Comparison of ENCODE assay signal across 9 mouse cellular contexts in the genomic region with DNA sequence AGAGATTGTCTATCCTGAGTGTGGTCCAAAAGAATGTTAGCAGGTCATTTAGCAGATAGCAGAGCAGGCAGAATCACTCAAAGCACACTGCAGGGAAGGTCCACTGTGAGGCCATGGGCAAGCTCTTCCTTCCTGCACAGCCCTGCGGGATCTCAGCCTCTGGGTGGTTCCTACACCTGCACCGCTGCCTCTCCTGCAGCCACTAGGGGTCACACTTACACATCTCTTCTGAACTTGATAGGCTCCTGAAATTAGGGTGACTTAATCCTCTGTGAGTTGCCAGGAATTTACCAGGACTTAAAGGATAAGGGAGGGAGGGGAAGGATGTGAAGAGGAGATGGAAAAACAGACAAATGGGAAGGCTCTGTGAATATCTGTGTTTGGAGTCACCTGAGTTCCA.
DNase-seq lines count a peak whose midpoint lies in the region; ATAC-seq and TF ChIP-seq lines count a peak whose summit lies in the region.
"Had no signal": no experiment of that assay in that cellular context is flagged by ENCODE, and none has a peak within 500 bp of the region (broad histone marks: within the 10 kb centered on the region; RNA-seq: fewer than 3 reads in every experiment).

No protein-coding gene starts in this region.

- no peak overlapping the region for H3K27ac ChIP-seq in gastrocnemius, adult 2 months
- no peak overlapping the region for H3K27ac ChIP-seq in midbrain, embryonic 12.5 days (replicated peaks)
- H3K27ac ChIP-seq: liver, embryonic 15.5 days had no signal

- peaks cover 33% of the 10 kb centered on the region for H3K4me1 ChIP-seq in midbrain, embryonic 12.5 days
- H3K4me1 ChIP-seq: liver, embryonic 15.5 days had no signal

- H3K9me3 ChIP-seq in midbrain, embryonic 12.5 days = no peaks in the 10 kb centered on the region
- H3K9me3 ChIP-seq: liver, embryonic 15.5 days had no signal

- ATAC-seq in frontal cortex, adult (ENCODE audit: low TSS enrichment) = peak; percentile 92
- peak; percentile 74 for ATAC-seq in midbrain, embryonic 12.5 days (ENCODE audit: low FRiP score, low read depth)

- H3K4me3 ChIP-seq in gastrocnemius, adult 2 months = no peak overlapping the region
- H3K4me3 ChIP-seq in midbrain, embryonic 12.5 days = no peak overlapping the region
- H3K4me3 ChIP-seq: liver, embryonic 15.5 days had no signal

- peak; percentile 31 for DNase-seq in gastrocnemius, adult 2 months
- no peak for DNase-seq in gastrocnemius, adult 8-10 months (ENCODE audit: low spot score in 2 of 2)
- DNase-seq in cerebellum, adult 8-10 months = peak; percentile 43
- DNase-seq in kidney, adult 18-20 months = peak; percentile 43
- DNase-seq in left cerebral cortex, postnatal 14 days (ENCODE audit: low spot score in 2 of 2) = peak; percentile 79 to 81
- peak; percentile 56 for DNase-seq in right cerebral cortex, postnatal 4 days

- intact Hi-C loops in gastrocnemius, adult 2 months (cut with DNase I) = no loop called here
- intact Hi-C loops in left cerebral cortex, postnatal 14 days (cut with DNase I) = loop anchor here (5.0 to 10.0 kb wide), 2 partner anchors 120 to 292 kb away; no protein-coding TSS in a partner anchor

- peak; percentile 63 for TF ChIP-seq CTCF in gastrocnemius, adult 2 months (IDR thresholded peaks at IDR 0.05)

- H3K36me3 ChIP-seq in midbrain, embryonic 12.5 days = no peaks in the 10 kb centered on the region
- H3K36me3 ChIP-seq: liver, embryonic 15.5 days had no signal

- no peak overlapping the region for H3K9ac ChIP-seq in midbrain, embryonic 12.5 days (replicated peaks)
- H3K9ac ChIP-seq: liver, embryonic 15.5 days had no signal

- no peaks in the 10 kb centered on the region for H3K27me3 ChIP-seq in midbrain, embryonic 12.5 days
- H3K27me3 ChIP-seq: liver, embryonic 15.5 days had no signal

- WGBS in midbrain, embryonic 12.5 days = 4% methylated on average over 2 of the region's 2 CpGs

- no peak overlapping the region for H3K4me2 ChIP-seq in midbrain, embryonic 12.5 days (replicated peaks)
- H3K4me2 ChIP-seq: liver, embryonic 15.5 days had no signal

Comparison
In these comparisons a context has a peak if more than half of its experiments do, and no peak if none do; other contexts are left out.
1. DNase-seq: peak in gastrocnemius, adult 2 months (single experiment), cerebellum, adult 8-10 months (single experiment), kidney, adult 18-20 months (single experiment), left cerebral cortex, postnatal 14 days (2 of 2) and right cerebral cortex, postnatal 4 days (single experiment); none in gastrocnemius, adult 8-10 months (0 of 2).